Mouse (Mus musculus) erythroblast, embryonic 14.5 days (primary cell): Measurements from ENCODE around the gene Rin3. TPM values are rescaled to one million over a fixed set of nuclear protein-coding genes. Genes with fewer than 3 reads are reported as not detected.

Experiments
- H3K27me3 ChIP-seq: 2 replicates; pipeline ENCODE4 v1.6.1; 2012; ENCODE audit warnings: inconsistent platforms; ENCODE audit not compliant: control insufficient read depth
- H3K36me3 ChIP-seq: 2 replicates; pipeline ENCODE4 v1.6.1; 2012; ENCODE audit warnings: mild to moderate bottlenecking, inconsistent platforms; ENCODE audit not compliant: control insufficient read depth
- H3K4me1 ChIP-seq: 2 replicates; pipeline ENCODE4 v1.6.1; 2012; ENCODE audit warnings: inconsistent platforms; ENCODE audit not compliant: control insufficient read depth
- H3K4me3 ChIP-seq: replicated peaks from 2 replicates; pipeline ENCODE3; 2012; ENCODE audit warnings: moderate library complexity, mild to moderate bottlenecking, inconsistent platforms
- H3K9me3 ChIP-seq: 2 replicates; pipeline ENCODE4 v1.6.1; 2012; ENCODE audit warnings: low read length, inconsistent platforms, mixed read lengths; ENCODE audit not compliant: control insufficient read depth
- GATA1 ChIP-seq: IDR thresholded peaks from 2 replicates; pipeline ENCODE4 v1.6.1; 2012; ENCODE audit warnings: low read length, inconsistent platforms, mixed read lengths
- TAL1 ChIP-seq: IDR thresholded peaks from 3 replicates; pipeline ENCODE4 v1.6.1; 2012; ENCODE audit warnings: low read length, inconsistent platforms, mixed read lengths
- polyA plus RNA-seq: library from polyadenylated mRNA; stranded (reverse); fragments of >175 nt; gene quantifications from 2 replicates; pipeline ENCODE4 v1.2.3, GENCODE M21; 2012

Rin3 gene
- polyA plus RNA-seq, 1 experiment = 0.44 TPM

- Histone ChIP-seq H3K27me3 (no peaks in the 10 kb centered on the region), H3K9me3 (peaks cover 2% of the 10 kb centered on the region; the same call in 1 of the 2 replicates), H3K4me3 (no peak overlapping the region), H3K36me3 (no peaks in the 10 kb centered on the region; the same call in 1 of the 2 replicates), H3K4me1 (no peaks in the 10 kb centered on the region)
- TF ChIP-seq GATA1 = no peak
- no peak for TF ChIP-seq TAL1
These were observed 37.5 kb downstream of the Rin3 start for GRCm38 (mm10) chr12:102320322-102320721.

GRCm38 (mm10) chr12:102321064-102321728 lies 38.3 kb downstream of the Rin3 start:
- H3K36me3 ChIP-seq = no peaks in the 10 kb centered on the region; the same call in 1 of the 2 replicates
- no peaks in the 10 kb centered on the region for H3K27me3 ChIP-seq
- no peaks in the 10 kb centered on the region for H3K4me1 ChIP-seq
- TF ChIP-seq TAL1 = no peak
- TF ChIP-seq GATA1 = no peak
- no peak overlapping the region for H3K4me3 ChIP-seq
- no peaks in the 10 kb centered on the region for H3K9me3 ChIP-seq

DNA sequence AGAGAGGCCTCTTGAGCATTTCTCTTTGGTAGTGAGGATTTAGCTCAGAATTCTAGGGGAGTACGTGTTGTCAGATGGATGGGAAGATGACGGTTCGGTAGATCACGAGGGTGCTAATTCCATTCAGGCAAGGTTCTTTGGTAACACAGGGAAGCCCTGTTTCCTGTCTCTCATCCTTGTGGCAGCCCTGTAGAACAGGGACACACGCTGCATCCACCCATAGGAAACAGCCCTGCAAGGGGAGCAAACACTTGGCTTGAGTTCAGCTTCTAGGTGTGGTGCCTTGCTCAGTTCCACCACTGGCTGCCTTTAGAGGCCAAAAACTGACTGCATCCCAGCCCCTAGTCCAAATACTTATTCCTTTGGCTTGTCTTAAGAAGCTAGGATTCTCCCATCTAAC lies 39.0 kb downstream of the Rin3 start:
- TF ChIP-seq GATA1 (no peak), TAL1 (no peak)

DNA sequence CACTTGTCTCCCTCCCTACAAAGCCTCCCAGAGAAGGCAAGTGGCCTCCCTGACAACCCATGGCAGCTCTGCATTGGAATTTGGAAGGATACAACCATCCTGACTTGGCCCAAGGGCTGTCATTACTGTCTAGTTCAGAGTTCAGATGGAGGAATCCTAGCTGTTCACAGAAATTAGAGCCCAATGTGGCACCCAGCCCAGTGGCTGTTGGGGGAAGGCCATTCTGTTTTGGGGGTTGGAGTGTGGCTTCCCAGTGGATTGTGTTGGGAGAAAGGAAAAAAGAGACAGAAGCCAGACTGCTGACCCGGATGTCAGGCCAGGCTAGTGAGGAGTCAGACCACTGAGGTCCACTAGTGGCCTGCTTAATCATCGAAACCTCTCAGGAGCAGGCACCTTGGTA lies 40.5 kb downstream of the Rin3 start:
- Histone ChIP-seq H3K4me3 (no peak overlapping the region), H3K27me3 (no peaks in the 10 kb centered on the region), H3K9me3 (no peaks in the 10 kb centered on the region), H3K36me3 (no peaks in the 10 kb centered on the region; the same call in 1 of the 2 replicates), H3K4me1 (no peaks in the 10 kb centered on the region)
- no peak for TF ChIP-seq TAL1
- no peak for TF ChIP-seq GATA1

More for the DNA sequence above, 39.0 kb downstream of the Rin3 start:
- Histone ChIP-seq H3K36me3 (no peaks in the 10 kb centered on the region; the same call in 1 of the 2 replicates), H3K4me3 (no peak overlapping the region), H3K27me3 (no peaks in the 10 kb centered on the region), H3K4me1 (no peaks in the 10 kb centered on the region), H3K9me3 (no peaks in the 10 kb centered on the region)

DNA sequence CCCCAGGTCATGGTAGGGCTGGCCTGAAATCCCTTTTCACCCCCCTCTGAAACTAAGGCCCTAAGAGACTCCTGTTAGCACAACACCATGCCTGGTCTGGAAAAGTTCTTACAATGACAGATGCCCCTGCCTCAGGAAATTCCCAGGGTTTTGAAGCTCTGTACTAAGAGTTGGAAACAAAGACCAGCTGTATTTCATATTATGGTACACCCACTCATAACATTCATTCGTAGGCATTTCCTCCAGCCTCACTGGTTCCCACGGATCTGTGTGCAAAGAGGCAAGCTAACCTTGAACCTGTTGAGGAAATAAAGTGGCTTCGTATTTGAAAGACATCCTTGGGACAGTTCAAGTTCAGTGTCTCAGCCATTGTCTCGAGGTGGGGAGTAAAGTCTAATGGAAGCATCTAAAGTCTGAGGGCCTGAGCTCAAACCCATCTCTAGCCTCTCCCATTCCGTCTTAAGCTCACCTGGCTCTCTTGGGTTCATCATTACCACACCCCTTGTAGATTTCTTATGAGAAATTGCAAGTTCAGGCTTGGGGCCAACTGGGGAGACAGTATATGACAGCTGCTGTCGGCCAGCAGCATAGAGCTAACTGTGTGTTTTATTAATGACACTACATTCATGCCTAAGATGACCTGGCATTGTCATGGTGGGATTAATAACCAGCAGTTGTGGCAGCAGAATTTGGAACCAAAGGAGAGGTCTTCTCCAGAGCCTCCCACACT lies 41.5 kb downstream of the Rin3 start:
- Histone ChIP-seq H3K9me3 (no peaks in the 10 kb centered on the region), H3K4me3 (no peak overlapping the region)

DNA sequence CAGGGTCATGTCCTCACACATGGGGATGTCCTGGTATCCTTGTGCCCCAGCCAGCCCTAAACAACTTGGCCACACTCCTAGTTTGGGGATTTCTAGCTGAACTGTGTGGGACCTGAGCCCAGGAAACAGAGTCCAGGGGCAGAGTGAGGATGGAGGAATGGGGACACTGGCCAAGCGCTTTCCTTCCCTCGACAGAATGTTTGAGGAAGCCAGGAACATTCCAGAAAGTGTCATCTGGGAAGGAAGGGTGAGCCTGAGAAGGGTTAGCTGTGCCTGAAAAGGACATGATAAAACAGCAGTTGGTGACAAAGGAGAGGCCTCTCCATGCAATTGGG lies 42.0 kb downstream of the Rin3 start:
- Histone ChIP-seq H3K27me3 (no peaks in the 10 kb centered on the region), H3K4me1 (no peaks in the 10 kb centered on the region), H3K9me3 (no peaks in the 10 kb centered on the region), H3K36me3 (no peaks in the 10 kb centered on the region; the same call in 1 of the 2 replicates), H3K4me3 (no peak overlapping the region)
- TF ChIP-seq GATA1 (no peak), TAL1 (no peak)

More for the DNA sequence above, 41.5 kb downstream of the Rin3 start:
- Histone ChIP-seq H3K4me1 (no peaks in the 10 kb centered on the region), H3K27me3 (no peaks in the 10 kb centered on the region), H3K36me3 (no peaks in the 10 kb centered on the region; the same call in 1 of the 2 replicates)
- TF ChIP-seq TAL1 (no peak), GATA1 (no peak)

GRCm38 (mm10) chr12:102326753-102327340 lies 44.0 kb downstream of the Rin3 start:
- Histone ChIP-seq H3K9me3 (no peaks in the 10 kb centered on the region), H3K36me3 (no peaks in the 10 kb centered on the region; the same call in 1 of the 2 replicates), H3K27me3 (no peaks in the 10 kb centered on the region), H3K4me3 (no peak overlapping the region), H3K4me1 (no peaks in the 10 kb centered on the region)
- no peak for TF ChIP-seq TAL1
- no peak for TF ChIP-seq GATA1

DNA sequence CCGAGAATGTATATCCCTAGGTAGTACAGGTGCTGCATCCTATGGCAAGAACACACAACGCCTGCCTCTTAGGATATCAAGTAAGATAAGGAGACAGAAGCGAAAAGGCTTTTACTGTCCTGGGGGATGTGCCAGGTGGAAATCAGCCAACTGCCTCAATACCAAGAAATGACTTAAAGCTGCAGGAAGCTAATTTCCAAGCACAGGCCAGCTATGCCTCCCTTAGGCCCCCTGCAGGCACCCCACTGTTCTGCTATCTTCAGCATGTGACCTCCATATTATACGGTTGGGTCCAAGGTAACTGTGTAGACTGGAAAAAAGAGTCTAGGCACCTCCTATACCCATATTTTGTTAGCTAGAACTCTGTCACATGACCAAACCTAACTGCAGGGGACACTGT lies 44.7 kb downstream of the Rin3 start:
- no peaks in the 10 kb centered on the region for H3K9me3 ChIP-seq
- no peaks in the 10 kb centered on the region for H3K4me1 ChIP-seq
- TF ChIP-seq GATA1 (no peak), TAL1 (no peak)

GRCm38 (mm10) chr12:102328090-102328489 lies 45.2 kb downstream of the Rin3 start:
- Histone ChIP-seq H3K9me3 (no peaks in the 10 kb centered on the region), H3K36me3 (no peaks in the 10 kb centered on the region; the same call in 1 of the 2 replicates), H3K4me3 (no peak overlapping the region), H3K27me3 (no peaks in the 10 kb centered on the region), H3K4me1 (no peaks in the 10 kb centered on the region)
- TF ChIP-seq GATA1 (no peak), TAL1 (no peak)

More for the DNA sequence above, 44.7 kb downstream of the Rin3 start:
- Histone ChIP-seq H3K4me3 (no peak overlapping the region), H3K27me3 (no peaks in the 10 kb centered on the region), H3K36me3 (no peaks in the 10 kb centered on the region; the same call in 1 of the 2 replicates)
